Mouse (Mus musculus) CH12.LX (cell line): ENCODE measurements around the gene Cacna1h. TPM values are rescaled to one million over a fixed set of nuclear protein-coding genes. Genes with fewer than 3 reads are reported as not detected.

Source experiments
- DNase-seq: peaks from one replicate; pipeline ENCODE4 v3.0.0-alpha.2; 2013; ENCODE audit errors: extremely low read depth
- H3K27ac ChIP-seq: 2 replicates; pipeline ENCODE4 v1.5.1; 2012; ENCODE audit warnings: low read depth, mild to moderate bottlenecking, control low read depth, moderate library complexity; ENCODE audit not compliant: insufficient read depth
- H3K27me3 ChIP-seq: replicated peaks from 2 replicates; pipeline ENCODE3; 2012; ENCODE audit warnings: inconsistent platforms
- H3K36me3 ChIP-seq, 2 experiments: replicated peaks in 1 of 2; 2 replicates each; pipeline versions ENCODE3 to v1.6.1; 2012; ENCODE audit warnings: inconsistent platforms in 1 of 2, low read length in 1 of 2, mild to moderate bottlenecking in 1 of 2, mixed read lengths in 1 of 2, moderate library complexity in 1 of 2; ENCODE audit not compliant: control insufficient read depth in 1 of 2, insufficient read depth in 1 of 2
- H3K4me1 ChIP-seq, 2 experiments: 2 replicates each; pipeline ENCODE4 v1.6.1; 2012; ENCODE audit warnings: inconsistent platforms in 1 of 2, moderate library complexity in 1 of 2; ENCODE audit not compliant: insufficient read depth in 2 of 2, control insufficient read depth in 1 of 2
- H3K4me2 ChIP-seq: 2 replicates; pipeline ENCODE4 v1.6.1; 2012; ENCODE audit warnings: low read depth, mild to moderate bottlenecking, control low read depth; ENCODE audit not compliant: poor library complexity, insufficient read depth, severe bottlenecking
- H3K4me3 ChIP-seq, 3 experiments: fragments of 150-350 bp in 1 of 3; sonication (generic) in 1 of 3; replicated peaks in 1 of 3; 2 replicates each; pipeline versions ENCODE3 to v1.5.1; 2011 to 2012; ENCODE audit warnings: low read depth in 2 of 3, low read length in 2 of 3, mild to moderate bottlenecking in 2 of 3, moderate library complexity in 2 of 3, control low read depth in 1 of 3, improper control_type of control experiment in 1 of 3, inconsistent platforms in 1 of 3, mixed read lengths in 1 of 3; ENCODE audit not compliant: poor library complexity in 1 of 3
- H3K79me2 ChIP-seq: replicated peaks from 2 replicates; pipeline ENCODE4 v1.6.1; 2012; ENCODE audit warnings: mild to moderate bottlenecking, moderate library complexity; ENCODE audit not compliant: control insufficient read depth, poor library complexity, insufficient read depth, severe bottlenecking; ENCODE audit errors: extremely low read depth
- H3K9ac ChIP-seq: 2 replicates; pipeline ENCODE4 v1.6.1; 2012; ENCODE audit warnings: low read depth, mild to moderate bottlenecking, control low read depth, moderate library complexity; ENCODE audit not compliant: insufficient read depth
- H3K9me3 ChIP-seq: replicated peaks from 2 replicates; pipeline ENCODE3; 2012; ENCODE audit warnings: low read length, inconsistent platforms, mixed read lengths
- CHD1 ChIP-seq: IDR thresholded peaks from 2 replicates; pipeline ENCODE4 v1.6.1; 2012; ENCODE audit warnings: low read depth, low read length, improper control_type of control experiment, inconsistent platforms
- CHD2 ChIP-seq: IDR thresholded peaks from 2 replicates; pipeline ENCODE4 v1.6.1; 2011; ENCODE audit warnings: low read length, improper control_type of control experiment
- CTCF ChIP-seq, 2 experiments: IDR thresholded peaks in 1 of 2; conservative IDR thresholded peaks in 1 of 2; 2 replicates each; pipeline ENCODE4 v1.5.1; 2011 to 2012; ENCODE audit warnings: low read depth in 2 of 2, low read length in 2 of 2, improper control_type of control experiment in 1 of 2, inconsistent platforms in 1 of 2, mild to moderate bottlenecking in 1 of 2, moderate library complexity in 1 of 2
- E2F4 ChIP-seq: IDR thresholded peaks from 2 replicates; pipeline ENCODE4 v1.6.1; 2011; ENCODE audit warnings: low read depth, low read length, improper control_type of control experiment; ENCODE audit not compliant: insufficient replicate concordance
- EP300 ChIP-seq: IDR thresholded peaks from 2 replicates; pipeline ENCODE4 v1.6.1; 2011; ENCODE audit warnings: low read length, improper control_type of control experiment
- GABPA ChIP-seq: IDR thresholded peaks from 2 replicates; pipeline ENCODE4 v1.6.1; 2012; ENCODE audit warnings: low read depth, low read length, improper control_type of control experiment, inconsistent platforms; ENCODE audit not compliant: insufficient replicate concordance
- HCFC1 ChIP-seq: IDR thresholded peaks from 2 replicates; pipeline ENCODE4 v1.6.1; 2012; ENCODE audit warnings: low read depth, mild to moderate bottlenecking, inconsistent platforms, low read length, improper control_type of control experiment
- JUN ChIP-seq: IDR thresholded peaks from 2 replicates; pipeline ENCODE4 v1.6.1; 2011; ENCODE audit warnings: low read depth, mild to moderate bottlenecking, low read length, improper control_type of control experiment, moderate library complexity; ENCODE audit not compliant: insufficient read depth
- MAX ChIP-seq: IDR thresholded peaks from 2 replicates; pipeline ENCODE4 v1.6.1; 2011; ENCODE audit warnings: low read length, improper control_type of control experiment
- MEF2A ChIP-seq: IDR thresholded peaks from 2 replicates; pipeline ENCODE4 v1.6.1; 2014; ENCODE audit warnings: low read depth, mild to moderate bottlenecking, inconsistent platforms, low read length, improper control_type of control experiment, borderline replicate concordance
- POLR2A ChIP-seq: IDR thresholded peaks from 2 replicates; pipeline ENCODE4 v1.6.1; 2011; ENCODE audit warnings: low read depth, mild to moderate bottlenecking, improper control_type of control experiment, low read length
- RCOR1 ChIP-seq: conservative IDR thresholded peaks from 2 replicates; pipeline ENCODE4 v1.6.1; 2012; ENCODE audit warnings: low read depth, mild to moderate bottlenecking, inconsistent platforms, low read length, improper control_type of control experiment
- SMC3 ChIP-seq: IDR thresholded peaks from 2 replicates; pipeline ENCODE4 v1.6.1; 2011; ENCODE audit warnings: low read depth, low read length, improper control_type of control experiment
- TCF12 ChIP-seq: IDR thresholded peaks from 2 replicates; pipeline ENCODE4 v1.6.1; 2014; ENCODE audit warnings: low read depth, mild to moderate bottlenecking, inconsistent platforms, low read length, improper control_type of control experiment
- USF1 ChIP-seq: IDR thresholded peaks from 2 replicates; pipeline ENCODE4 v1.6.1; 2014; ENCODE audit warnings: low read depth, mild to moderate bottlenecking, inconsistent platforms, low read length, improper control_type of control experiment
- ZKSCAN1 ChIP-seq: IDR thresholded peaks from 2 replicates; pipeline ENCODE4 v1.6.1; 2012; ENCODE audit warnings: low read depth, inconsistent platforms, low read length, improper control_type of control experiment, borderline replicate concordance
- dilution Hi-C: fragments of 300-500 bp; cut with MboI; formaldehyde crosslinking; loops from 2 replicates; pipeline ENCODE4 v1.14.3; 2020; ENCODE audit warnings: low sequenced_read_pairs; ENCODE audit not compliant: extremely low pct_unique_long_range_greater_than_20kb, extremely low pct_ligation_motif_present
- in situ Hi-C: fragments of 300-500 bp; cut with MboI; formaldehyde crosslinking; loops from 3 replicates; pipeline ENCODE4 v1.14.3; 2019; ENCODE audit warnings: low sequenced_read_pairs, low pct_ligation_motif_present, low pct_unique_long_range_greater_than_20kb, mixed read lengths
- polyA plus RNA-seq: library from polyadenylated mRNA; unstranded; fragments of >175 nt; gene quantifications from 2 replicates; pipeline ENCODE4 v1.2.1, GENCODE M21; 2012; ENCODE audit warnings: low read depth; ENCODE audit not compliant: insufficient read length
- total RNA-seq, 2 experiments: library from RNA; depleted of rRNA; stranded (reverse); fragments of 300-350 nt in 1 of 2; fragments of >200 nt in 1 of 2; gene quantifications; 2 replicates each; pipeline ENCODE4 v1.2.3; 2012 to 2014

Gene Cacna1h
- total and polyA plus RNA-seq, 3 experiments, result 0.04 to 0.21 (median 0.21) TPM

DNA sequence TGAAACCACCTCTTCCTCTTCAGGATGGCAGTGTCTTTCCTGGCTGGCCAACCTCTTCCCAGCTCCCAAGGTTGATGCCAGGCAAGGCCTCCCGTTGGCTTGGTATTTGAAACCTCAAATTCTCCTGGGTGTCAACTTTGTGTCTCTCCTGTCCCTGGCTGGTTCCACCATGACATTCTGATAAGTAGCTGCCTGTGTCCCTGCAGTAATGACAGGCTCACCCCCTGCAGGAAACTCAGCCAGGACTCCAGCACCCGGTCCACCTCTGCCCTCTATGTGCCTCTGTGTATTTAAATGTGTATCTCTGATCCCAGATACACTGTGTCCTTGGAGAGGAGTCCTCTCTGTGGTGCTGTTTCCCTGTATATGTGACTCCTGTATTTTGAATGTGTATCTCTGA lies 32.7 kb upstream of the Cacna1h start:
- Histone ChIP-seq H3K4me3 (no peak overlapping the region), H3K9ac (no peak overlapping the region), H3K79me2 (no peaks in the 10 kb centered on the region), H3K27me3 (peaks cover 87% of the 10 kb centered on the region), H3K27ac (no peak overlapping the region), H3K9me3 (no peaks in the 10 kb centered on the region), H3K4me1 (no peaks in the 10 kb centered on the region), H3K36me3 (no peaks in the 10 kb centered on the region), H3K4me2 (no peak overlapping the region)
- TF ChIP-seq E2F4, result no peak
- no peak for TF ChIP-seq SMC3
- TF ChIP-seq EP300, result no peak
- TF ChIP-seq MEF2A, result no peak
- TF ChIP-seq USF1, result no peak
- no peak for TF ChIP-seq TCF12
- TF ChIP-seq CTCF (conservative IDR thresholded peaks at IDR 0.05 in 1 of 2, IDR thresholded peaks at IDR 0.05 in 1 of 2; ENCODE audit: low read depth in 2 of 2, low read length in 2 of 2), result no peak
- TF ChIP-seq ZKSCAN1, result no peak
- no peak for TF ChIP-seq MAX
- no peak for TF ChIP-seq POLR2A
- dilution Hi-C loops, result no loop called here
- in situ Hi-C loops, result no loop called here
- no peak for DNase-seq

GRCm38 (mm10) chr17:25464091-25464490 lies 30.5 kb upstream of the Cacna1h start:
- Histone ChIP-seq H3K9me3 (peaks cover 3% of the 10 kb centered on the region), H3K4me2 (no peak overlapping the region), H3K27ac (no peak overlapping the region), H3K36me3 (no peaks in the 10 kb centered on the region), H3K4me3 (no peak overlapping the region), H3K27me3 (peaks cover 87% of the 10 kb centered on the region), H3K4me1 (no peaks in the 10 kb centered on the region), H3K79me2 (no peaks in the 10 kb centered on the region), H3K9ac (no peak overlapping the region)
- in situ Hi-C loops (no loop called here), dilution Hi-C loops (no loop called here)
- no peak for TF ChIP-seq HCFC1
- no peak for TF ChIP-seq GABPA
- TF ChIP-seq CHD1, result no peak
- no peak for TF ChIP-seq POLR2A
- TF ChIP-seq RCOR1, result no peak
- no peak for TF ChIP-seq JUN
- no peak for TF ChIP-seq CHD2
- no peak for DNase-seq
